Mouse (Mus musculus) NIH3T3 (cell line): Measurements from ENCODE around the gene Trim33.

ENCODE experiments used
- DNase-seq: peaks from one replicate; pipeline ENCODE4 v3.0.0-alpha.2; 2012; ENCODE audit warnings: low read depth

The Trim33 gene

GRCm38 (mm10) chr3:103400807-103401206 lies 121.7 kb downstream of the Trim33 start:
- no peak for DNase-seq

GRCm38 (mm10) chr3:103401342-103402098 lies 122.4 kb downstream of the Trim33 start:
- no peak for DNase-seq

- DNase-seq = no peak
These were observed 123.1 kb downstream of the Trim33 start for GRCm38 (mm10) chr3:103402212-103402611.

GRCm38 (mm10) chr3:103405135-103405534 lies 126.0 kb downstream of the Trim33 start:
- DNase-seq = no peak

- DNase-seq = peak; percentile 83
These were observed 127.0 kb downstream of the Trim33 start for GRCm38 (mm10) chr3:103405871-103406765.
